Mouse (Mus musculus) layer of hippocampus, postnatal 36 days (tissue): ENCODE data around the gene Atf5. TPM values are rescaled to one million over a fixed set of nuclear protein-coding genes. Genes with fewer than 3 reads are reported as not detected.

Source experiments
- DNase-seq, 2 experiments: peaks; one replicate each; pipeline ENCODE4 v3.0.0; 2022
- microRNA-seq, 2 experiments: library from miRNA; unstranded; fragments of <30 nt; microRNA quantifications; one replicate each; pipeline ENCODE4 v1.2.0; 2021
- total RNA-seq, 2 experiments: library from RNA; stranded (reverse); gene quantifications; 2 replicates each; pipeline ENCODE4 v1.2.3; 2021

Gene Atf5
- total RNA-seq, 2 experiments from 2014 or later = 26.3 to 28.9 TPM

GRCm38 (mm10) chr7:44768129-44768528 lies 48.3 kb downstream of the Atf5 start:
- no peak for DNase-seq

Small RNAs within 50 kb of the gene (microRNA-seq; reads per million reads assigned to microRNA genes)
- 0 reads per million in 2 experiments for gene Mir707

Other genes starting within 250 kb of the Atf5 start
- under 1 TPM in 1 of 2 experiments, not detected in 1; 0.25 TPM for gene Napsa, start 244.3 kb downstream of the Atf5 start, total RNA-seq
- 100 to 1,000 TPM; 175 to 188 TPM for gene Kcnc3, start 226.0 kb downstream of the Atf5 start, total RNA-seq
- gene Myh14, start 145.8 kb downstream of the Atf5 start, total RNA-seq = 10 to 100 TPM; 27.7 to 28.1 TPM
- gene Izumo2, start 107.9 kb downstream of the Atf5 start, total RNA-seq = not detected
- gene Vrk3, start 68.2 kb downstream of the Atf5 start, total RNA-seq = 10 to 100 TPM; 31.8 to 34.8 TPM
- gene Zfp473, start 65.6 kb downstream of the Atf5 start, total RNA-seq = under 1 TPM; 0.22 to 0.38 TPM
- 10 to 100 TPM; 29.7 to 30.6 TPM for gene Nup62, start 570 bp downstream of the Atf5 start, total RNA-seq
- 1 to 10 TPM; 1.1 to 2.5 TPM for gene Il4i1, start 271 bp downstream of the Atf5 start, total RNA-seq
- 10 to 100 TPM; 78.8 to 80.6 TPM for gene Akt1s1, start 32.3 kb upstream of the Atf5 start, total RNA-seq
- gene Tbc1d17, start 32.4 kb upstream of the Atf5 start, total RNA-seq = 10 to 100 TPM; 63.7 to 64.6 TPM
- 10 to 100 TPM; 27.1 to 27.2 TPM for gene Pnkp, start 40.5 kb upstream of the Atf5 start, total RNA-seq
- 100 to 1,000 TPM; 346 to 359 TPM for gene Ptov1, start 53.1 kb upstream of the Atf5 start, total RNA-seq
- 100 to 1,000 TPM in 1 of 2 experiments, 10 to 100 TPM in 1; 97.2 to 113 TPM for gene Med25, start 76.1 kb upstream of the Atf5 start, total RNA-seq
- gene Fuz, start 79.4 kb upstream of the Atf5 start, total RNA-seq = 10 to 100 TPM; 23.8 to 29.1 TPM
- gene Ap2a1, start 112.8 kb upstream of the Atf5 start, total RNA-seq = 100 to 1,000 TPM; 295 to 305 TPM
- gene Tsks, start 126.5 kb upstream of the Atf5 start, total RNA-seq = under 1 TPM; 0.87 to 0.88 TPM
- 100 to 1,000 TPM; 131 to 137 TPM for gene Cpt1c, start 158.2 kb upstream of the Atf5 start, total RNA-seq
- 100 to 1,000 TPM; 155 to 168 TPM for gene Prmt1, start 169.9 kb upstream of the Atf5 start, total RNA-seq
- gene Irf3, start 181.0 kb upstream of the Atf5 start, total RNA-seq = 10 to 100 TPM; 45.9 to 51.0 TPM
- gene Bcl2l12, start 182.1 kb upstream of the Atf5 start, total RNA-seq = 1 to 10 TPM; 3.0 to 4.1 TPM
- 100 to 1,000 TPM; 149 to 155 TPM for gene Scaf1, start 199.7 kb upstream of the Atf5 start, total RNA-seq
- gene Rras, start 201.3 kb upstream of the Atf5 start, total RNA-seq = 1 to 10 TPM; 9.7 TPM
- 10 to 100 TPM; 74.3 to 75.3 TPM for gene Prr12, start 236.2 kb upstream of the Atf5 start, total RNA-seq
- 10 to 100 TPM; 51.0 to 51.3 TPM for gene Nosip, start 245.8 kb upstream of the Atf5 start, total RNA-seq
- gene Prrg2, start 246.0 kb upstream of the Atf5 start, total RNA-seq = 1 to 10 TPM; 5.5 to 6.1 TPM